Mouse (Mus musculus) gastrocnemius, adult 2 months (tissue): ENCODE data around the gene Mrgprd. TPM values are rescaled to one million over a fixed set of nuclear protein-coding genes. Genes with fewer than 3 reads are reported as not detected.

Experiments
- DNase-seq: peaks from one replicate; pipeline ENCODE4 v3.0.0; 2022
- H3K27ac ChIP-seq: fragments of 200-600 bp; 2 replicates; pipeline ENCODE4 v1.8.1; 2022; ENCODE audit warnings: mild to moderate bottlenecking
- H3K4me3 ChIP-seq: fragments of 200-600 bp; 2 replicates; pipeline ENCODE4 v1.8.1; 2022; ENCODE audit warnings: mild to moderate bottlenecking, moderate library complexity
- CTCF ChIP-seq: fragments of 200-600 bp; IDR thresholded peaks from 2 replicates; pipeline ENCODE4 v1.8.1; 2022; ENCODE audit warnings: antibody characterized with exemption, mild to moderate bottlenecking, moderate library complexity
- intact Hi-C: fragments of 180-260 bp; cut with DNase I; formaldehyde crosslinking; loops from one replicate; pipeline ENCODE4 v1.15.1; 2025
- total RNA-seq, 2 experiments: library from RNA; stranded (reverse); gene quantifications; 2 replicates each; pipeline ENCODE4 v1.2.3; 2021

Gene Mrgprd
- total RNA-seq, 2 experiments from 2014 or later, result not detected

DNA sequence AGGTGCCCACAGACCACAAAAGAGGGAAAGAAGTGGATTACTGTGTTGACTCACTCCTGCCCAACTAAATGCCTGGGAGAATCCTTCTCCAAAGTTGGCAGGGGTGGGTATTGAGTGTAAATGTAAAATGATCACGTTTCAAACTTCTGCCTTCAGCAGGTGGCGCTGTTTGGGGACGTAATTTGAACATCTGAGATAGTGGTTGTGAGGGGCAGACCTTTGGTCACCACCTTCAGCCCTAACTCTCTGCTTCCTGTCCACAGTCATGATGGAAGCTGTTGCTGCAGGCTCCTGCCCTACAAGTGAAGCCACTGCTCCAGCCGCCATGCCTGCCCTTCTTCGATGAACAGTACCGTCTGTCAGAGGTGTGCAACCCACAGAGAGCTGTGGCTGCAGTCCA, 20.8 kb upstream of the Mrgprd start:
- no peak overlapping the region for H3K4me3 ChIP-seq
- no peak overlapping the region for H3K27ac ChIP-seq
- DNase-seq, result no peak
- TF ChIP-seq CTCF, result peak; percentile 50
- intact Hi-C loops, result no loop called here

DNA sequence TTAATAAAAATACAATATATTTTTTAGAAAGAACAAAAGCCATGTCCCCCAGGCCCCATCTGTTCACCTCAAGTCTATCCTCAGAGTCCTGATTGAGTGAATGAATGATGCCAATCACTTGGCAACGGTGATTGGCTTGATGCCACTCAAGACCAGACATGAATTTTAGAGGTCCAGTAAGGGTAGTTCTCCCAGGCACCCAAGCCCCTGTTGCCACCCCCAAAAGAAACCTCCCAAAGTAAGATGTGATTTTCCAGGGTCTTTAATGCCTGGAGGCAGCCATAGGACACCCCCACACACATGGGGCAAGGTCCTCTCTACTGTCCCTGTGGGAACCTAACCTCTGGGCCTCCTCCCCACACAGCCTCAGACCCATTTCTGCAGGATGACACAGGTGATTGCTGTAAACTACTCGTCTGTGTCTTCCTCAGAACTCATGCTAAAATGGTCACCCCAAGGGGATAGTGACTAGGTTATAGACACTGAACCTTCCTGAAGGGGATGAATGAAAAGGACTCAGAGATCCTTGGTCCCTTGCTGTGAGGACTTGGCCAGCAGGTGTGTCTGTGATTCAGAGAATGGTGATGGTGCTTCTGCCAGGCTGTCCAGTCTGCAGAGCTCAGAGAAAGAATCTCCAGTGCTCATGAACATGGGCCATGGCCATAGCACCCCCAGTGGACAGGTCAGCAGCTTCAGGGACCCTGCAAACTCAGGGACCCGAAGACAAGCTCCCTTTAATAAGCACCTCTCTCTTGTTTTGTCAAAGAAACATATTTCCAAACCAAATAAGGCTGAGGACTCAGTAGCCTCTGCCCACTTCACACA, 15.8 kb upstream of the Mrgprd start:
- TF ChIP-seq CTCF, result peak; percentile 11; the same call in 1 of the 2 replicates
- DNase-seq, result no peak
- peak overlapping the region; percentile 86 for H3K27ac ChIP-seq
- no peak overlapping the region for H3K4me3 ChIP-seq
- intact Hi-C loops, result no loop called here

DNA sequence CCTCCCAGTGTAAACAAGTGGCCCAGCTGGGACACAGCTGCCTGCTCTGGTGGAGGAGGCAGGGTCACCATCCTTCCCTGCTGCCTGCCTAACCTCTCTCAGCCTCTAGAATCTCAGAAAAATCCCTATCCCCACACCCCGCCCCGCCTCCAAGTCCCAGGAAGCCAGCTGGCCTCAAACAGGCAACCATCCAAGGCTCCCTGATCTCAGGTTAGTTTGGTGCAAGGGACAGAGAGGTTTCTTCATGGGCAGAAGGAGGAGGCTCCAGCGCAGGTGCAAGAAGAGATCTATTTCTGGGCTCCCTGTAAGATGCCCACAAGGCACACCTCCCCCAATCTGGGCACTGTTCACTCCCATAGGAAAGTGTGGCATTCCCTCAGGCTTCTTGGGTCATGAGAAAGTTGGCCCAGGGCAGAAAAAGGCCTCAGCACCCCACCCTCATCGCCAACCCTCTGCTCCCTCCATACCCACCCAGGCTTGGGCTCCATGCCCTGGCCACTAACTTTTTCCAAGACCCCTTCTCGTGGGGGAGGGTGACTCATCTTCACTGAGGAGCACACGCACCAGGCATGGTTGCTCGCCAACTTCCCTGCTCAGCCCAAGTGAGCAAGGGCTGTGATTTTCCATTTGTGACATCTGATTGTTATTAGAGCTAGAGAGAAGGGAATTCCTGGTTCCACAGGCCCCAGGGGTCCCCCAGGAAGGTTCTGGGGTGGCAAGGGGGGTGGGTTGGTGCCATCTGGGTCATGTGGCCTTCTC, 14.9 kb upstream of the Mrgprd start:
- peak overlapping the region; percentile 36 for H3K4me3 ChIP-seq
- TF ChIP-seq CTCF, result no peak
- H3K27ac ChIP-seq, result peak overlapping the region; percentile 86
- intact Hi-C loops, result no loop called here
- peak; percentile 79 for DNase-seq

DNA sequence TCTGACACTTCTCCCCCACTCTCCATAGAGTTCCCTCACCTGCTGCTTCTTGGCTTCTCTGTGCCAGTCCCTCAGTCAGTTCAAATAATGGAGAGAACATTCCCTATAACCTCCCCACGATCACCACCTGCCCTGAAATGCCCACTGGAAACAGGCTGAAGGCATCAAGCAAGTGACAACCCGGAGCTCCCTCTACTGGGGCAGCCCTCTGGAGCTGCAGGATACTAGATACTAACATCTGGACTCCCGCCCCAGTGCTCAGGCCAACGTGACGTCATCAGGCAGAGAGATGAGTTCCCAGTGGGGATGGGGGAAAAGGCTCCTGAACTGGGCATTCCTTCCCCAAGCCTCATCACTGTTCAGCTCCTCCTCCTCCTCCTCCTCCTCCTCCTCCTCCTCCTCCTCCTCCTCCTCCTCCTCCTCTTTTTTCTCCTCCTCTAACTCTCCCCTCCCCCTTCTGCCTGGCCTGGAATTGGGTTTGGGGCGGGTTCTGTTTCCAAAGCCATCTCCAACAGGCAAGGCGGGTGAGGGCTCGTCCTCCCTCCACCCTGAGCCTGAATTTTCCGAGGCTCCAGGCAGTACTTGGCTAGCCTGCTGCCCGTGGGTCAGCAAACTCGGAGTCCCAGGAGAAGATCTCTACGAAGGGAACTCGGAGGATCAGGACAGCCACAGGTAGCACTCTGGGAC, 14.2 kb upstream of the Mrgprd start, which contains the start of gene Mrgprf:
Gene Mrgprf, plus strand, starts transcription at position 508 of the 687 bp plus-strand sequence.
- peak; percentile 45 for TF ChIP-seq CTCF
- H3K27ac ChIP-seq, result peak within 1 kb of the TSS; percentile 86
- H3K4me3 ChIP-seq, result peak within 1 kb of the TSS; percentile 71
- intact Hi-C loops, result no loop called here
- DNase-seq, result peak; percentile 91

DNA sequence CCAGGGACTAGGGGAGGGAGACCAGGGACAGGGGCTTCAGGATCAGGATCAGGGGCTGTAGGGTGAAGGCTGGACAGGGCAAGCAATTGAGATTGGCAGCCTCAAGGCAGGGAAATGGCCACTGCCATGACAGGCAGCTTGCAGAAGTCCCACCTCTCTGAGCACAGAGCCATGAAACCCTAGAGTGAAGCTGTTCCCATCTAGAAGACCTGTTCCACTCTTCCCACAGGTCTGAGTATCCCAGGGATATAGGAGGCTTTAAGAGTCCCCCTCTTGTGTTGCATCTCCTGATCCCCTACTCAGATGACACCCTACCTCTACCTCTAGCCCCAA, 13.7 kb upstream of the Mrgprd start:
- H3K27ac ChIP-seq, result peak overlapping the region; percentile 86
- intact Hi-C loops, result no loop called here
- H3K4me3 ChIP-seq, result peak overlapping the region; percentile 71
- no peak for DNase-seq
- TF ChIP-seq CTCF, result no peak

DNA sequence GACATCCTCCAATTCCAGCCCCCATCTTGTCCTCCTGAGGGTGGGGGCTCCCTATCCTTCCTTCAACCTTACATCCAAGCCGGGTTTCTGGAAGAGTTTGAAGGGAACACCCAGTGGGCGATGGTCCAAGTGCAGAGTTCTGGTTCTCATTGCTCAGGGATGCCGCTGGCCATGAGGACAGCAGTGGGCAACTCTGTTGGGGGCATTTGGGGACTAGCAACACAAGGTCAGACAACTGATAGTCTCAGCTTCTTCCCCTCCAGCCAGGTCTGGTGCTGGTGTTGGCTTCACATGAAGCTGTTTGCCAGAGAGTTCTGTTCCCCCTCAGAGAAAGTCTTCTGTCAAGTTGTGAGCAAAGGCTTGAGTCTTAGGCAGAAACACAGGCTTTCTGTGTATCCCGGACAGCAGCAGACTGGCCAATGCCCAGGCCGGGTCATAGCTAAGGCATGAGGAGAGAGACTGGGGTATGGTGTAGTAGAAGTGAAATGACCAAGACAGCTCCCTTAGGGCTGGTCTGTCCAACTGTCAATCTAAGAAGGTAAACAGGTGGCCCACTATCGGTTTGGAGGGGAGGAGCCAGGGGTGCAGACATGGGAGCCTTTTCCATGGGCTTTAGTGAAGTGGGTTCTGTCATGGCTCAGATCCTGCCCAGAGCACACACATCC, 13.2 kb upstream of the Mrgprd start:
- TF ChIP-seq CTCF, result no peak
- H3K27ac ChIP-seq, result peak overlapping the region; percentile 86
- H3K4me3 ChIP-seq, result peak overlapping the region; percentile 71
- DNase-seq, result peak; percentile 78
- intact Hi-C loops, result no loop called here

DNA sequence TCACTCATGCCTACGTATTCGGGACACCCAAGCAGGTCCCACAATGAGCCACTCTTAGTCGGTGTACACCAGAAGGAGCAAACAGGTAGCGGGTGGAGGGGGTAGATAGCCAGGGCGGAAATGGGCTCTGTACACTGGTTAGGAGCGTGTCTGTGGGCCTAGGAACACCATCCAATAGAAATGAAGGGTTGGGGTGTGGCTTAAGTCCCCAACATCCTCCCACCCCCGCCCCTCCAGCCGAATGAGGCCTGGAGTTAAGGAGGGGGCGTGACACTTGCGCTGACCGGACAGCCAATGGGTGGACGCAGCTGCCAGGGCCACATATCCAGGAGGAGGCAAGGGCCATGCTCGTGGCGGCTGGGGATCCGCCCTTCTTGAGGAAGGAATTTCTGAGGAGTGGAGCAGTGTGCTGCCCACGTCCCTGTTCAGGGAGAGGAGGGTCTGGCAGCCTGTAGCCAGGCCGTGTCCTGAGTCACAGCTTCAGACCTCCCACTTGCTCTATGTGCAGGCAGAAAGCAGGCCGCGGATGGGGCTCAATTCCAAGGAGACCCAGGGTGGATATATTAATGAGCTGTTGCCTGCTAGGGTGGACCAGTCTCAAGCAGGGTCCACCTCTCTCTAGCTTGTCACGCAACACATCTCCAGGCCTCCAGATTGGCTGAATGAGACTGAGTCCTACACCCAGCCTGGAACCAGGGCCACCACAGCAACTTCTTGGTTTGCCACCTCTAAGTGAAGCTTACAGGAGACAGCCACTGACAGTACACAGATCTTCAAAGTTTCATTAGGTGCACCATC, 11.9 kb upstream of the Mrgprd start:
- no peak for TF ChIP-seq CTCF
- peak; percentile 84 for DNase-seq
- peak overlapping the region; percentile 86 for H3K27ac ChIP-seq
- H3K4me3 ChIP-seq, result peak overlapping the region; percentile 71
- intact Hi-C loops, result no loop called here

DNA sequence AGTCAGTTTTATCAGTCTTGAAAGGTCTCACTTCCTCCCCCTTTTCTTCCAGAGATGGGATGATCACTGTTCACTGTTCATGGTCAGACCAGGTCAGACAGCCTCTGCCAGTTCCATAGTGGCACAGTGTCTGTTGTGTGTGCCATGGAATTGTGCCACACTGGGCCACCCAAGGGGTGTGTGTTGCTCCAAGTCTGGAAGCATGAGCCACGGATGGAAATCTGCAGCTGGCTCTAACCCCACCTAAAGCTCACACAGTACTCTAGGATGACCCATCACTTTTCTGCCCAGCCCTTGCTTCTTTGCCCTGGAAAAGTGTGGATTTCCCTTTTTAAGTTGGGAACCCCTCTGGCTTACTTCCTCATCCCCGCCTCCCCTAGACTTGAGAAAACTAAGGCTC, 10.5 kb upstream of the Mrgprd start:
- no peak overlapping the region for H3K27ac ChIP-seq

DNA sequence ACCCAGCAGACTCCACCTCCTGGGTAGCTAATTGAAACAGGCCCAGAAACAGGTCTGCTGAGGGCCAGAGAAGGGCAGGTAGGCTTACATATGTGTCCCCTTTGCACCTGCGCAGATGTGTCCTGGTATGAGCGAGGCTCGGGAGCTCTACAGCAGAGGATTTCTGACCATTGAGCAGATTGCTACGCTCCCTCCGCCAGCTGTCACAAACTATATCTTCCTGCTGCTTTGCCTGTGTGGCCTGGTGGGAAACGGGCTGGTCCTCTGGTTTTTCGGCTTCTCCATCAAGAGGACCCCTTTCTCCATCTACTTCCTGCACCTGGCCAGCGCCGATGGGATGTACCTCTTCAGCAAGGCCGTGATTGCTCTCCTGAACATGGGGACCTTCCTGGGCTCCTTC, 7.0 kb upstream of the Mrgprd start:
- Histone ChIP-seq H3K27ac (no peak overlapping the region), H3K4me3 (no peak overlapping the region)
- intact Hi-C loops, result no loop called here
- no peak for DNase-seq
- TF ChIP-seq CTCF, result no peak

More for the DNA sequence above, 10.5 kb upstream of the Mrgprd start:
- DNase-seq, result no peak
- intact Hi-C loops, result no loop called here
- no peak for TF ChIP-seq CTCF
- no peak overlapping the region for H3K4me3 ChIP-seq

DNA sequence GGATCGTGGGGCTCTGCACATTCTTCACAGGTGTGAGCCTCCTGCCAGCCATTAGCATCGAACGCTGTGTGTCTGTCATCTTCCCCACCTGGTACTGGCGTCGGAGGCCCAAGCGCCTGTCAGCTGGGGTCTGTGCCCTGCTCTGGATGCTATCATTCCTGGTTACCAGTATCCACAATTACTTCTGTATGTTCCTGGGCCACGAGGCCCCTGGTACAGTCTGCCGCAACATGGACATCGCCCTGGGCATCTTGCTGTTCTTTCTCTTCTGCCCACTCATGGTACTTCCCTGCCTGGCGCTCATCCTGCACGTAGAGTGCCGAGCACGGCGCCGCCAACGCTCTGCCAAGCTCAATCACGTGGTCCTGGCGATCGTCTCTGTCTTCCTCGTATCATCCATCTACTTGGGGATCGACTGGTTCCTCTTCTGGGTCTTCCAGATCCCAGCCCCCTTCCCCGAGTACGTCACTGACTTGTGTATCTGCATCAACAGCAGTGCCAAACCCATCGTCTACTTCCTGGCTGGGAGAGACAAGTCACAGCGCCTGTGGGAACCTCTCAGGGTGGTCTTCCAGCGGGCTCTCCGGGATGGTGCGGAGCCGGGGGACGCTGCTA, 6.5 kb upstream of the Mrgprd start:
- Histone ChIP-seq H3K4me3 (no peak overlapping the region), H3K27ac (no peak overlapping the region)
- TF ChIP-seq CTCF, result no peak
- intact Hi-C loops, result no loop called here
- no peak for DNase-seq

DNA sequence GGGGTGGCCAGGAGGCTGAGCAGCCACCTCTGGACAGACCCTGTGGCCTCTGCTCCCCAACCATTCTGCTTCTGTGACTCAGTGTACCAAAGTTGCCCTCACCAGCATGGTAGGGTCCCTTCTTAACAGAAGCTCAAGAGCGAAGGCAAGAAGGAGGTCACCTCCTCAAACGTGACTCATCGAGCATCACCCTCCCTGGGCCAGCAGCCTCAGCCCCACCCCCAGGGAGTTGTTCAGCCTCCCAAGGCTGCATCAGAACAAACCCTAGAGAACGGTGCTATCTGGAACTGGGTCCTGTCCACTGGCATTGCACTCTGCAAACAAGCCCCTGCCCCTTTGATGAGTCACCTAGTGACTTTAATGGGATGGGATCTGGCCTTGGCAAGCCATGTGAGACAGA, 5.8 kb upstream of the Mrgprd start:
- Histone ChIP-seq H3K27ac (no peak overlapping the region), H3K4me3 (no peak overlapping the region)
- peak; percentile 45 for DNase-seq
- TF ChIP-seq CTCF, result no peak
- intact Hi-C loops, result no loop called here
